Mouse (Mus musculus): ENCODE measurements around the gene Myo3b. TPM values are rescaled to one million over a fixed set of nuclear protein-coding genes. Genes with fewer than 3 reads are reported as not detected.

Myo3b gene
- total and polyA plus RNA-seq, 3 experiments: 0.02 TPM; not detected in 2

GRCm38 (mm10) chr2:70065729-70066300 lies 26.9 kb downstream of the Myo3b start:
- DNase-seq: no peak

- no peak for DNase-seq
These were observed 27.6 kb downstream of the Myo3b start for GRCm38 (mm10) chr2:70066338-70067022.

DNA sequence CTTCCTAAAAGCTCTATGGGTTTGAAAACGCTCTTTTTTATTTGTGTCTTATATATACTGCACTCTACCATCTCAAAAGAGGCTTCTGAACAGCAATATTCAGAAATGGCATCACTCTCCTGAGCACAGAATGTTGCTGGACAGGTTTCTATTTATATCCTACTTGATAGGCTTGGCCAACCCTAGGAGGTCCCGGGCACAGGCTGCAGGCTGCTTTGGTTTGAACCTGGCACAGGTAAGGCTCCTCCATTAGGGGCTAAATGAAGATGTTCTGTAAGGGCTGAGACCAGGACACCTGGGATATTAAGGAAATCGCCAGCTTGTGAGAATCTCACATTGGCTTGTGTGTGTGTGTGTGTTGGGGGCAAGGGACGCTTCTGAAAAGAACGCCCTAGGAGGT lies 30.9 kb downstream of the Myo3b start:
- no peak for DNase-seq

DNA sequence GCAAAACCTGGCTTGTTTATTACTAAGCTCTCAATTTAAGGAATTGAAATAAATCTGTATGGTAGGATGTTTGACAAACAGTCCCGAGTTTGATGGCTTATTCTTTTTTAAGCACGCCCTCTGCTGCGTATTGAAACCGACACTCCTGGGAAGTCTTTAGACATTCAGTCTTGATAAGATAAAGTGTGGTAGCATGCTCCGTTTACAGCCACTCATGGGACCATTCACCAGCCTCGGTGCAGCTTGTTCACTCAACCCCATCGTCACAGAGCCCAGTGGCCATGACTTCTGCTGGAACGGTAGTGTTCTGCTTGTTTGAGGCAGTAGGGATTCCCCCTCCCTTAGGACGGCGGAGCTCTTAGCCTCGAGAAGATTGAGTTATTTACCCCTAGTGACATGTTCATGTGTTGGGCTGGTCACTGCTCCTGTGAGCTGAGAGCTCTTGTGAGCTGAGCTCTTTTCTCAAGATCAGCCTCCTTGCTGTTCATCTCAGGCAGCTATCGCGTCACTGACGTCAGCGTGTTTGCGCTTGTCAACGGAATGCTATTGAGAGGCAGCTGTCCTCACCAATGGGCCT lies 44.6 kb downstream of the Myo3b start:
- DNase-seq: no peak

DNA sequence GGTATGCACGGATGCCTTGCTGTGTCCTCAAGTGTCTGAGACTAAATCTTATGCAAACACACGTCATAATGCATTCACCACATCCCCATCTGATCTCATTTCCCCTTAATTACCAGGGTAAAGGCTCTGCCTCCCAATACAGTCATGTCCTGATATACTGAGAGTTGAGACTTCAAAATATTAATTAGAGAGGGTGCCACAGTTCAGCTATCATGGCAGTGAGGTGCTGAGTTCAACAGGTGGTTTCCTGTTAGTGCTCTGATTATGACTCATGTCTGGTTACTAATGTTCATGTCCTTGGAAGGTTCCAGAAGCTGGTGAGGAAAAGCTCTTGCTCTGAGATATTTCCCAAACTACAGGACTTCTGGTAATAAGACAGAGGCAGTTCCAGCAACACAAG lies 52.3 kb downstream of the Myo3b start:
- DNase-seq: no peak

DNA sequence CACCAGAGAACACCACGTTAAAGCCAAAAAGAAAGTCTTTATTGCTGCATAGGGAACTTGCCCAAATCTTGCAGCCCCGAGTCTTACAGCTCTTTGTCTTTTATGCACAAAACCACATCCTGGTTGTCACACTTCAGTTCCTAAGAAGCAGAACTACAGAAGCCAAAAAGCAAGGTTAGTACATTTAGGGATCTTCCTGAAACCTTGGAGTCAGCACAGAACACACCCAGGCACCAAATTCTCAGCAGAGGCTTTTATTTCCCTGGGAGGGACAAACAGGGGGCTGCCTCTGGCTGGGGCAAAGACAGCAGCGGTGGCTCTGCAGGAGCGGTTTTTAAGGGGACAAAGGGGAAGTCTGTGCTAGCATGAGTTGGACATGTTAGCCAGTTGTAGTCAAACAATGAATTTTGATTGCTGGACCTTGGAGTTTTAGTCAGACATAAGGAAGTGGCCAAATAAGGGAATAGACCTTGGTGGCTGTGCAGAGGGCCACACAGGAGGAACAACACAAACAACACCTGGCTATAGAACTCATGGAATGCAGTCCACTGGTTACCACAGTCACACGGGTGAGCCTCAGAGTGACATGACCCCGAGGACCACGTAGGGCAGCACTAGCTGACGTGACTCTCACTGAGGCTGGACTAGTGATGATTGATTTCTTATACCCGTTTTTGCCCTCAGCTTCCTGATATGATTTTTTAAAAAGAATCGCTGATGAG lies 53.0 kb downstream of the Myo3b start:
- DNase-seq: peak; percentile 22

GRCm38 (mm10) chr2:70092665-70093064 lies 53.7 kb downstream of the Myo3b start:
- no peak for DNase-seq

GRCm38 (mm10) chr2:70094446-70094845 lies 55.5 kb downstream of the Myo3b start:
- no peak for DNase-seq

DNA sequence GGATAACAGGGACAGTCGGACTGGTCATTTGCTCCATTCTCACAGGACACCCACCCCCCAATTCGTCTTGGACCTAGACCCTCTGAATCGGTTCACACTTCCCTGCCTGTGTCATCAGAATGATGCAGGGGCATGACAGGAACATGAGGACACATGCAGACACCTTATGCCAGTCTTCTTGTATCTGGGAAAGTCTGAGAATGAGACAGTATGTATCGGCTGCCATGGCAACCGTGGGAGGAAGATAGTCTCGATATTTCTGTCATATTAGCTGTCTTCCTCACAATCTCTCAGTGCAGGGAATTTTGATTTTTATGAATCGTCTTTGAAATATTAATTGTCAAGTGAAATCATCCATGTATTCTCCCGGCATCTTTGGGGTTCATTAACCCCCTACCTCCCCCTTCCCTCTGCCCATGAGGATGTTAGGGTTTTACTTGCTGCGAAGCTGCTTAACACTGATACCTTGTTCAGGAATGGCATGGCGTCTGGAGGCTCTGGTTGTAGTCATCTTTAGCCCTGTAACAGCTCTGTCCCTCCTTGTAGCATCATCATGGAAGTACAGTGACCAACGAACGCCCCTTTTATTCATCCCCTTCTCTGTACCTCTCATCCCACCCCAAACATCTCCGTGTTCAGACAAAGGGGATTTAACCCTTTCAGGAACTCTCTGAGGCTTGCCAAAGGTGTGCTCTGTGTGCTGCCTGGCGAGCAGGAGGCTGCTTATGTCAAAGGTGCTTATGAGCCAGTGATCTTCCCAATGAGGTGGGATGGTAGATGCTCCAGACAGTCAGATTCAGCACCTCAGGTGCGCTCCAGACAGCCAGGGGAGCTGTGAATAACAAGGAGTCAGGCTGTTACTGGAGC lies 58.5 kb downstream of the Myo3b start:
- DNase-seq: no peak

DNA sequence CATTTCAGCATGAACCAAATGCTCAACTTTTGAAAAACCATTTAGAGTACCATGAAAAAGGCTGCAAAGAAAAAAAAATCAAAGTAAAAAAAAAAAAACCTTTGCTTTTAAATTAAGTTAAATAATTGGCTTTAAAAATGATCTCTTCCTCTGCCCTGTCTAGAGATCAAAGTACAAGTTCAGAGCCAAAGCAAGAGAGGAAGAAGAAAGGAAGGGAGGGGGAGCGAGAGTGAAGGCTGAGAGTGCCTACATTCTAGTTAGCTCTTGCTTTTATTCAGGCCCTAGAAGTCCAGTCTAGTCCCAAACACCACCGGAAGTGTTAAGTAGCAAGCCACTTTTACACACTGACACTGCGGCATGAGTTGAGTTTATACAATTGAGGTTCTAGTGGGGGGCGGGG lies 60.5 kb downstream of the Myo3b start:
- DNase-seq: no peak

- DNase-seq: no peak
These were observed 66.5 kb downstream of the Myo3b start for GRCm38 (mm10) chr2:70105286-70106030.

DNA sequence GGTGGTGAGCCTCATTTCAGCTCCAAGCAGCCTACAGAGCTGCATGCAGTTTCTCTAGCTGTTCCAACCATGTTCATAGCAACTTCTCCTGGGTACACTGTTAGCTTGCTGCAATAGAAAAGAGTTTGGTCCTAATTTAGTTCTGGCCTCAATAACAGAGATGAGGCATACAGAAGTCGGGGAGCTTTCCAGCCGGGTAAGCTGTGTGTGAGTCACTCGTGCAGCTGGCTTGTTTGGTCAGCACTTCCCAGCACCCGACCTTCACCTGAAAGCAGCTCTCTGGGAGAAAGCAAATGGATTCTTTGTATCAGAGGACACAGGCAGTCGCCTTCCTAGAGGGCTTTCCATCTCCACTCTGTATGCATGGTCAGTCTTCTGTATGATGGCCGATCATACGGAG lies 70.1 kb downstream of the Myo3b start:
- peak; percentile 86 for DNase-seq

DNA sequence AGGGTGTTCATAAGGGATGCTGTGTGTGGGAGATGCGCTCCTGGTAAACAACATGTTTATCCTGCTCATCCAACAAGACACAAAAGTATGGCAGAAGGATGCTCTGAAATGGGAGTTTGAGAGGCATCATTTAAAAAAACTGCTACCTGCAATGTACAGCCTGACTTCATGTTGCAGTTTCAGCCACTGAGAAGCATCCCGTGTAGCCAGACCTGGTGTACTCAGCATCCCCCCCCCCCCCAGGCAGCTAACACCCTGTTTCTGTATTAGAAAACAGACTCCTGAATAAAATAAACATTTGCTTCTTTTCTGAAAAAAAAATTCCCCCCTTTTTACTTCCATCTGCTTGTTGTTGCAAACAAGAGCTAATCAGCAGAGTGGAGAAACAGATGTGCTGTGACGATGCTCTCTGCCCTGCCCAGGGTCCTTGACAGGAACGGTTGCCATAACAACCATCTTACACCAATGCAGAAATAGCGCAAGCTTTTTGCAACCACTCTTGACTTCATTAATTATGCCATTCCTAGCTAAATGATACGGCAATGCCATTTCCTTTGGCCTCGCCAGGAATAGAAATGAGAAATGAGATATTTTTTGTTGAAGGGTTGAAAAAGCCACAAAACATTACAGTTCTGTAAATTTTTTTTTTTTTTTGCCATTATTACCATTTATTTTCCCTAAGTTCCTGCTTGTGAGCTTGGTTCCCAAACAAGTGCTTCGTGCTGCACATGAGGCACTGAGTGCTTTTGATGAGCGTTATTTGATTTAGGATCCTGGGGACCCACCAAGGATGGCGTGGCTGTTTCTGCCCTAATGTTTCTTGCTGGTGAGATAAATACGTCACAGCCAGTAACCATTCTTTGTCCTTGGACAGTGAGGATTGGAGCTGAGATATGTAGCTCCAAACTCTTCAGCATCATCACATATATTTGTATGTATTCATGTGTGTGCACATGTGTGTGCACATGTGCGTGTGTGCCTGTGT lies 75.2 kb downstream of the Myo3b start:
- peak; percentile 58 for DNase-seq

- DNase-seq: peak; percentile 30
These were observed 79.7 kb downstream of the Myo3b start for GRCm38 (mm10) chr2:70118376-70119264.

GRCm38 (mm10) chr2:70119265-70119663 lies 80.3 kb downstream of the Myo3b start:
- no peak for DNase-seq

DNA sequence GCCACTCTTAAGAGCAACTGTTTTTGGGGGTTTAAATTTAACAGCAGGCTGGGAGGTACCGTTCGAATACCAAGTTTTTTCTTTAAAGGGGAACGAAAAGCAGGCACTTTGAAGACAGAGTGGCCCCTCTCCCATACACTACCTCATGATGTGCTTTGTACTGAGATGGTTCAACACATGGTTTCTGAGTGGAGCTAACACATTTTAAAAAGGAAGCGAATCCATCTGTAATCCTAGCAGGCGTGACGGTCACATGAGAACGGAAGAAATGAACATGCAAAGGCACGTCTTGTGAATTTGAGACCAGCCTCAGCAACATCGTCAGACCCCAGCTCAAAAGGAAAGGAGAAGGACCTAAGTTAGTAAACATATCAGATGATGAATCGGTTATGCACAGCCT lies 87.4 kb downstream of the Myo3b start:
- DNase-seq: no peak

DNA sequence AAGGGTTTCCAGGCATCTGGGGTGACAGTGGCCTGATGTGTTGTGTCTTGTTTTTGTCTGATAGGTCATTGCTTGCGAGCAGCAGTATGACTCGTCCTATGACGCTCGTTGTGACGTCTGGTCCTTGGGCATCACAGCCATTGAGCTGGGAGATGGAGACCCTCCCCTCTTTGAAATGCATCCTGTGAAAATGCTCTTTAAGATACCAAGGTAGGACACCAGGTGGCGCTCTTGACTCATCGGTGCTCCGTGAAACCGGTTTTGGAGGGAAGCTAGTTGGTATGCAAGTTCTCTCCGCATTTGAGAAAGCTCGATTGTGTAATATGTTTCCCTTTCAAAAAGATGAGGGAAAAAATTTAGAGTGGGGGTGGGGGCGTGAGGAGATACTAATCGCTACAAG lies 87.9 kb downstream of the Myo3b start:
- DNase-seq: peak; percentile 70

- no peak for DNase-seq
These were observed 88.6 kb downstream of the Myo3b start for GRCm38 (mm10) chr2:70127351-70128148.

Data from adrenal gland, adult 2 months (tissue).